Mouse (Mus musculus) right cerebral cortex, postnatal 25 days (tissue): ENCODE measurements around the gene Slc25a19.

Source experiments
- DNase-seq: peaks from one replicate; pipeline ENCODE4 v3.0.0; 2022

Gene Slc25a19

GRCm38 (mm10) chr11:115640311-115640828 is 12.3 kb upstream of the Slc25a19 start:
- DNase-seq = no peak

- no peak for DNase-seq
These were observed 11.4 kb upstream of the Slc25a19 start for GRCm38 (mm10) chr11:115639540-115639939.

- DNase-seq = no peak
These were observed 10.7 kb upstream of the Slc25a19 start for GRCm38 (mm10) chr11:115638498-115639409.

GRCm38 (mm10) chr11:115636960-115637359 is 8.9 kb upstream of the Slc25a19 start:
- DNase-seq = no peak

- DNase-seq = no peak
These were observed 7.4 kb upstream of the Slc25a19 start for GRCm38 (mm10) chr11:115635484-115635883.

- no peak for DNase-seq
These were observed 6.9 kb upstream of the Slc25a19 start for GRCm38 (mm10) chr11:115635041-115635440.

GRCm38 (mm10) chr11:115634109-115634508 is 6.0 kb upstream of the Slc25a19 start:
- no peak for DNase-seq

- DNase-seq = no peak
These were observed 4.8 kb upstream of the Slc25a19 start for GRCm38 (mm10) chr11:115632862-115633261.

GRCm38 (mm10) chr11:115632247-115632646 is 4.2 kb upstream of the Slc25a19 start:
- DNase-seq = no peak

- DNase-seq = no peak
These were observed 3.4 kb upstream of the Slc25a19 start for GRCm38 (mm10) chr11:115631505-115631890.

- no peak for DNase-seq
These were observed 2.7 kb upstream of the Slc25a19 start for GRCm38 (mm10) chr11:115630532-115631504.

- no peak for DNase-seq
These were observed 1.8 kb upstream of the Slc25a19 start for GRCm38 (mm10) chr11:115629734-115630531.

- no peak for DNase-seq
These were observed 488 bp upstream of the Slc25a19 start for GRCm38 (mm10) chr11:115628465-115629101.

- DNase-seq = no peak
These were observed 1.1 kb downstream of the Slc25a19 start for GRCm38 (mm10) chr11:115626824-115627616.

- no peak for DNase-seq
These were observed 2.2 kb downstream of the Slc25a19 start for GRCm38 (mm10) chr11:115625877-115626276.

GRCm38 (mm10) chr11:115623487-115624070 is 4.5 kb downstream of the Slc25a19 start:
- no peak for DNase-seq

GRCm38 (mm10) chr11:115619949-115620348 is 8.1 kb downstream of the Slc25a19 start:
- DNase-seq = no peak

- no peak for DNase-seq
These were observed 9.2 kb downstream of the Slc25a19 start for GRCm38 (mm10) chr11:115618732-115619516.

- DNase-seq = no peak
These were observed 10.1 kb downstream of the Slc25a19 start for GRCm38 (mm10) chr11:115618001-115618400.

GRCm38 (mm10) chr11:115616893-115617292 is 11.2 kb downstream of the Slc25a19 start:
- DNase-seq = no peak
